Mouse (Mus musculus) urinary bladder, postnatal 10 days (tissue): ENCODE measurements at regions not wholly inside any gene's neighbourhood (a gene's known extent, or its start where the extent isn't known, plus 50 kb on each side); places are given as distances from the start of the nearest gene placed in this dataset.

Experiments
- DNase-seq: peaks from one replicate; pipeline ENCODE4 v3.0.0; 2022; ENCODE audit warnings: low spot score

- peak; percentile 70 for DNase-seq
Measured at GRCm38 (mm10) chr6:116767738-116768522, 51.2 kb upstream of the Tmem72 start.

- DNase-seq, result no peak
Measured at GRCm38 (mm10) chr6:116774954-116775675, 58.4 kb upstream of the Tmem72 start.

- DNase-seq, result no peak
Measured at GRCm38 (mm10) chr6:116786553-116787335, 70.0 kb upstream of the Tmem72 start.

- no peak for DNase-seq
Measured at GRCm38 (mm10) chr6:116793321-116793960, 76.7 kb upstream of the Tmem72 start.

DNA sequence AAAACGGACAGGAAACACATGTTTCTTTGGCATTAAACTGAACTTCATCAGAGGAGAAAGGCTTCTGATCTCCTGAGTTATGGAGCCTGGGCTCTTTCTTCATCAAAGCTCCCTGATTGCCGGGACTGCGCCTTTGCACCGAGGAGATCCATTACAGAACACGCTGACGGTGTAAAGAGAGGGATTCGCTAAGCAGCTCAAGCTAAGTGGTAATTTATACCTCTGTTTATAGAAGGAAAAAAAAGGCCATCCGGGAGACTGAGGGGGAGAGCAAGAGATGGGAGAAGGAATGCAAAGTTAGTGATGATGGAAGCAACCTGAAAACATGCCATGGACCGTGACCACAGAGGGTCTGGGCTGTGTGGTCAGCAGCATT lies 77.2 kb upstream of the Tmem72 start:
- no peak for DNase-seq

- no peak for DNase-seq
Measured at GRCm38 (mm10) chr6:116821215-116821912, 104.7 kb upstream of the Tmem72 start.

DNA sequence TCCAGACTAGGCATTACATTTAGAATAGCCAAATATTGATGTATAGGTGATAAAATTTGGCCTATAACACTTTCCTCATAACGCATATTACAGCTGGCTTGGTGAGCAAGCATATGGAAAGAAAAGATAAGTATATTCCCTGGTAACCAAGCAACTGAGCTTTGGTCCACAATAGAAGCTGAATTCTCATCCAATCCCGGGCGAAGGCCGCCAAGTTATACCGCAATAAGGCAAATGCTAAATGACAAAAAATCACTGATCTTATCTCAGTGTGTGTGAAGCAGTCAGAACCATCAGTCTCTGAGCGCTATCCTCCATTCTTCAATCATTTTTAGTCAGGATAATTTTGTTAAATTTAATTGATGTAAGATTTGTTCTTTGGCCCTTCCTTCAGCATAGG lies 105.9 kb upstream of the Tmem72 start:
- no peak for DNase-seq

DNA sequence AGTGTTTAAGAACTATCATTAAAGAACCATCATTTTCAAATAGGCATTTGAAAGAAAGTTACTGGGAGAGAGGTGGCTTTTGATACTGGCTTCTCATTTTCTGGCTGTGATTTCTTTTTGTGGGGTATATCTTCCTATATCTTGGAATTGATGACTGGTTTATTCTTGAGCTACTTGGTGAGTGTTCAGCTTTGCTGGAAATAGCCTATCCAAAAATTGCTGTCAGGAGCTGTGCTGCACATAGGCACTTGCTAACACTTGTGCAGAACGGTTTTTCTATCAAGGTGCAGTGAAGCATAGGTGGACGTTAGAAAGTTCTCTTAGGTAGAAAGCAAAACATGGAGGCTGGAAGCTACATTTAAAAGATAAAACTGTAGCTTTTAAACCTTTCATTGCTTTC lies 108.9 kb upstream of the Tmem72 start:
- no peak for DNase-seq

- peak; percentile 28 for DNase-seq
Measured at GRCm38 (mm10) chr6:116829341-116829740, 112.6 kb upstream of the Tmem72 start.

DNA sequence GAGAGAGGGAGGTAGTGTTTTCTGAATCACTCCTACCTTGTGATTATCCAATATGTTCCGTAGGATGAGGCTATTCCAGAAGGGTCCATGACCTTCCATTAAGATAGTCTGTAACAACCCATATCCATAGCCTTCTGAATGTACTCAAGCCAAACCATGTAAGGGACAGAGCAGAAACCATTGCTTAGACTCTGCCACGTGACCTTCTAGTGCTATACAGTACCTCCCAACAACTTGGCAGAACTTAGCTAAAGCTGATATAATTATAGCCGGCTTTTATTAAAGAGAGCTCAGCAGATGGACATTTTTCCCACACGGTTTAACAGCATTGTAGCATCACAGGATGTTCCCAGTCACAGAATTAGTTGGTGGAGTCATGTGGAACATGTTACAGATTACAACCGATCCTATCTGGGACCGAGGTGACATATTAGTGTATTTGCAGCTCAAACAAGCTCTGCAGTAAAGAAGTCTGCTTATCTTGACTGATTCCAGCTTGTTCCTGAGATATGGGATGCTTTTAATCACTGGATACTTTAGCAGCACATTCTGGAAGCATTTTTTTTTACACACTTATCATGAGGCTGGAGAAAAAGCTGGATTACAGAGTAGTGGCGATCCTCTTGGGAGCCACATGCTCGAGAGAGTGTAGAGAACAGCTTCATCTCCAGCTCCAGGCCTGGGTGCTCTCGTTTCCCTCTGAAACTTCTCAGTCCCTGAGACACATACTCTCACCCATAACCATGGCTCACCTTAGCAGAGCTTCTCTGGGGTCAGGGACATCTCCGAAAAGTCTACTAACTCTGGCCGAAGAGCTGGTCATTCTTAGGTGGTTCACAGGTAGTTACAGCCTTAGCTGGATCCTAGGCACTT lies 129.5 kb upstream of the Tmem72 start:
- no peak for DNase-seq

GRCm38 (mm10) chr6:116848538-116849093 lies 131.9 kb upstream of the Tmem72 start:
- DNase-seq, result no peak

DNA sequence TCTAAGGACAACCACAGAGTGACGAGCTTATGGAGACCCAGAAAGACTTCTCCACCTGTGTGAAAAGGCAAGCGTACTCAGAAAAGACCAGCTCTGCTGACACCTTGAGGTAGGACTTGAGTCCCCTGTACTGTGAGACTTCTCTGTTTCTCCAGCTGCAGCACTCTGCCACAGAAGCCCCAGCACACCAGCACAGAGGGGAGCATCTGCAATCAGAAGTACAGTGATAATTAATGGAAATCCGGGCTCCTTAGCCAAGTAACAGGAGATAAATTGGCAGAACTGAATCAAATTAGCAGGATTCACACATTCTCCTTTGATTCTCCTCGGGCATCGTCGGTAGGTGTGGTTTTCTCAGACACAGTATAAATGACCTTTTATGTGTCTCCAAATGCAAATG lies 137.3 kb upstream of the Tmem72 start:
- no peak for DNase-seq

GRCm38 (mm10) chr6:116856093-116856492 lies 139.4 kb upstream of the Tmem72 start:
- DNase-seq, result no peak

- DNase-seq, result no peak
Measured at GRCm38 (mm10) chr6:116856917-116857491, 140.3 kb upstream of the Tmem72 start.

GRCm38 (mm10) chr6:116863130-116863529 lies 146.4 kb upstream of the Tmem72 start:
- no peak for DNase-seq

- no peak for DNase-seq
Measured at GRCm38 (mm10) chr6:116863626-116864025, 146.9 kb upstream of the Tmem72 start.

- DNase-seq, result no peak
Measured at GRCm38 (mm10) chr6:116893299-116893698, 176.6 kb upstream of the Tmem72 start.

GRCm38 (mm10) chr6:116894252-116894651 lies 177.5 kb upstream of the Tmem72 start:
- no peak for DNase-seq

GRCm38 (mm10) chr6:116895114-116895513 lies 178.4 kb upstream of the Tmem72 start:
- DNase-seq, result no peak

- no peak for DNase-seq
Measured at GRCm38 (mm10) chr6:116896132-116896630, 179.5 kb upstream of the Tmem72 start.
